Mouse (Mus musculus) hindbrain, embryonic 15.5 days (tissue): ENCODE measurements at regions not wholly inside any gene's neighbourhood (a gene's known extent, or its start where the extent isn't known, plus 50 kb on each side); places are given as distances from the start of the nearest gene placed in this dataset.

Experiments used
- ATAC-seq: fragments of 200-750 bp; cut with Nextera tagmentation; 2 replicates; pipeline ENCODE4 v1.8.0; 2017; ENCODE audit warnings: low read depth, moderate number of reproducible peaks, moderate TSS enrichment; ENCODE audit not compliant: low FRiP score
- H3K27ac ChIP-seq: fragments of 300-500 bp; sonication (generic); replicated peaks from 2 replicates; pipeline ENCODE4 v1.5.1; 2015; ENCODE audit warnings: mild to moderate bottlenecking, inconsistent platforms
- H3K27me3 ChIP-seq: fragments of 300-500 bp; sonication (generic); 2 replicates; pipeline ENCODE4 v1.6.1; 2015; ENCODE audit warnings: control low read depth, inconsistent platforms
- H3K36me3 ChIP-seq: fragments of 300-500 bp; sonication (generic); 2 replicates; pipeline ENCODE4 v1.6.1; 2015; ENCODE audit warnings: control low read depth, inconsistent platforms
- H3K4me1 ChIP-seq: fragments of 300-500 bp; sonication (generic); replicated peaks from 2 replicates; pipeline ENCODE4 v1.6.1; 2015; ENCODE audit warnings: control low read depth, inconsistent platforms
- H3K4me2 ChIP-seq: fragments of 300-500 bp; sonication (generic); 2 replicates; pipeline ENCODE4 v1.6.1; 2015; ENCODE audit warnings: moderate library complexity, mild to moderate bottlenecking, inconsistent platforms
- H3K4me3 ChIP-seq: fragments of 300-500 bp; sonication (generic); 2 replicates; pipeline ENCODE4 v1.5.1; 2015; ENCODE audit warnings: mild to moderate bottlenecking, inconsistent platforms
- H3K9ac ChIP-seq: fragments of 300-500 bp; sonication (generic); 2 replicates; pipeline ENCODE4 v1.6.1; 2015; ENCODE audit warnings: inconsistent platforms
- H3K9me3 ChIP-seq: fragments of 300-500 bp; sonication (generic); 2 replicates; pipeline ENCODE4 v1.6.1; 2016; ENCODE audit warnings: control low read depth, inconsistent platforms
- WGBS: fragments of 180-500 bp; shearing (Covaris S2); methylation state at CpG from one replicate; pipeline ENCODE4 v1.1.7; 2015; 5-methylcytosine and 5-hydroxymethylcytosine counted together

GRCm38 (mm10) chr17:29775836-29776235, 59.0 kb upstream of the Ccdc167 start:
- Histone ChIP-seq H3K4me1 (no peaks in the 10 kb centered on the region), H3K27me3 (no peaks in the 10 kb centered on the region), H3K36me3 (no peaks in the 10 kb centered on the region), H3K9ac (no peak overlapping the region), H3K27ac (no peak overlapping the region), H3K4me2 (no peak overlapping the region), H3K9me3 (no peaks in the 10 kb centered on the region), H3K4me3 (no peak overlapping the region)
- ATAC-seq, result no peak
- 82% methylated on average over 14 of the region's 14 CpGs for WGBS

- ATAC-seq, result peak; percentile 6; the same call in 1 of the 2 replicates
- 15% methylated on average over 14 of the region's 14 CpGs for WGBS
- no peak overlapping the region for H3K9ac ChIP-seq
- H3K4me1 ChIP-seq, result no peaks in the 10 kb centered on the region
- H3K4me2 ChIP-seq, result no peak overlapping the region
- H3K27ac ChIP-seq, result no peak overlapping the region
- H3K9me3 ChIP-seq, result no peaks in the 10 kb centered on the region
- H3K27me3 ChIP-seq, result no peaks in the 10 kb centered on the region
- H3K36me3 ChIP-seq, result no peaks in the 10 kb centered on the region
- no peak overlapping the region for H3K4me3 ChIP-seq
These were observed 56.5 kb upstream of the Ccdc167 start for GRCm38 (mm10) chr17:29773339-29773738.

- Histone ChIP-seq H3K4me2 (no peak overlapping the region), H3K4me3 (no peak overlapping the region), H3K27ac (no peak overlapping the region), H3K27me3 (no peaks in the 10 kb centered on the region), H3K36me3 (no peaks in the 10 kb centered on the region), H3K9me3 (no peaks in the 10 kb centered on the region), H3K9ac (no peak overlapping the region), H3K4me1 (no peaks in the 10 kb centered on the region)
- no peak for ATAC-seq
- WGBS, result 75% methylated on average over 9 of the region's 9 CpGs
These were observed 54.1 kb upstream of the Ccdc167 start for GRCm38 (mm10) chr17:29770914-29771313.

GRCm38 (mm10) chr17:29769631-29770030, 52.8 kb upstream of the Ccdc167 start:
- Histone ChIP-seq H3K36me3 (no peaks in the 10 kb centered on the region), H3K27me3 (no peaks in the 10 kb centered on the region), H3K9ac (no peak overlapping the region), H3K4me3 (no peak overlapping the region), H3K27ac (no peak overlapping the region), H3K9me3 (no peaks in the 10 kb centered on the region), H3K4me1 (no peaks in the 10 kb centered on the region), H3K4me2 (no peak overlapping the region)
- ATAC-seq, result no peak
- 83% methylated on average over 10 of the region's 10 CpGs for WGBS

- H3K4me2 ChIP-seq, result no peak overlapping the region
- H3K9me3 ChIP-seq, result no peaks in the 10 kb centered on the region
- H3K27ac ChIP-seq, result no peak overlapping the region
- no peak overlapping the region for H3K9ac ChIP-seq
- no peak for ATAC-seq
- no peaks in the 10 kb centered on the region for H3K36me3 ChIP-seq
- no peaks in the 10 kb centered on the region for H3K4me1 ChIP-seq
- H3K27me3 ChIP-seq, result no peaks in the 10 kb centered on the region
- 76% methylated on average over 7 of the region's 7 CpGs for WGBS
- no peak overlapping the region for H3K4me3 ChIP-seq
These were observed 52.3 kb upstream of the Ccdc167 start for GRCm38 (mm10) chr17:29769143-29769542.

- Histone ChIP-seq H3K4me1 (no peaks in the 10 kb centered on the region), H3K9ac (no peak overlapping the region), H3K36me3 (no peaks in the 10 kb centered on the region), H3K27ac (no peak overlapping the region), H3K9me3 (no peaks in the 10 kb centered on the region), H3K4me3 (no peak overlapping the region), H3K4me2 (no peak overlapping the region), H3K27me3 (no peaks in the 10 kb centered on the region)
- ATAC-seq, result no peak
- WGBS, result 70% methylated on average over 5 of the region's 5 CpGs
These were observed 51.8 kb upstream of the Ccdc167 start for GRCm38 (mm10) chr17:29768642-29769041.
